Mouse (Mus musculus): ENCODE data around the gene Fbxl2.
A peak's percentile ranks its signal among the peaks of the same experiment; 100 is the strongest.

Gene Fbxl2

GRCm38 (mm10) chr9:113973857-113974256 is 72.1 kb downstream of the Fbxl2 start:
- no peak for DNase-seq

- no peak for DNase-seq
These were observed 74.4 kb downstream of the Fbxl2 start for GRCm38 (mm10) chr9:113971615-113972014.

- no peak for DNase-seq
These were observed 76.0 kb downstream of the Fbxl2 start for GRCm38 (mm10) chr9:113970041-113970440.

DNA sequence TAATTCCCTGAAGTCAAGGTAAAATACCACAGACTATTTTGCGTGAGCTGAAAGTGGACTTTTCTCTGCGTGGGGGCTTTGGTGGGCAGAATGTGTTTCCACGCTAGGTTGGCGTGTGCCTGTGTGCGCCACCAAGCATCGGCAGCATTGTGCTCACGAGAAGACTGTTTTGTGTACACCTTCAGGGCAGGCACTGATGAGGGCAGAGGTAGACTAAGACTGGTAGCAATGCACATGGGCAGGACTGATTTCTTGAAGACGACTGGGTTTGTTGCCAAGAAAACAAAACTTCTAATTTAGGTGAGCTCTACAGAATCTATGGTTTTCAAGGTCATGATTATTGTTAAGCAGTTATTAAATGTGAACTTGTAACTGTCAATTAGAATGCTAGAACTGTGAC is 76.6 kb downstream of the Fbxl2 start:
- no peak for DNase-seq

GRCm38 (mm10) chr9:113968967-113969366 is 77.0 kb downstream of the Fbxl2 start:
- no peak for DNase-seq

- DNase-seq = no peak
These were observed 79.2 kb downstream of the Fbxl2 start for GRCm38 (mm10) chr9:113966838-113967237.

- DNase-seq = no peak
These were observed 81.6 kb downstream of the Fbxl2 start for GRCm38 (mm10) chr9:113964415-113964814.

DNA sequence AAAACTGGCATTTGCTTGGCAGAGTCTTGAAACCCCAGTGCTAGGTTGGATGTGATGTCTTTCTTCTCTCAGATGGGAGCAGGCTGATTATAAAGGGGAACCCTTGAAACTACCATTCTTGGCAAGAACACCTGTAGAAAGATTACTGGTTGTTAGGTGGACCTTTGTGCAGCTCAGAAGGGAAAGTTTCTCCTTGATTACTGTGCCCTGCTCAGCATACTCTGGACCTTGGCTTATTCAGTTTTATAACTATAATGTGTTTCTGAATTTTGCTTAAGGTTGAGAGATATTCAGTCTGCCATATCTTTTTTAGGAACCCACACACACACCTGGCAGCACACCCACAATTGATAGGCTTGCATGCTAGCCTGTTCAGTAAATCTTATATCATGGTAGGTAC is 82.3 kb downstream of the Fbxl2 start:
- no peak for DNase-seq

DNA sequence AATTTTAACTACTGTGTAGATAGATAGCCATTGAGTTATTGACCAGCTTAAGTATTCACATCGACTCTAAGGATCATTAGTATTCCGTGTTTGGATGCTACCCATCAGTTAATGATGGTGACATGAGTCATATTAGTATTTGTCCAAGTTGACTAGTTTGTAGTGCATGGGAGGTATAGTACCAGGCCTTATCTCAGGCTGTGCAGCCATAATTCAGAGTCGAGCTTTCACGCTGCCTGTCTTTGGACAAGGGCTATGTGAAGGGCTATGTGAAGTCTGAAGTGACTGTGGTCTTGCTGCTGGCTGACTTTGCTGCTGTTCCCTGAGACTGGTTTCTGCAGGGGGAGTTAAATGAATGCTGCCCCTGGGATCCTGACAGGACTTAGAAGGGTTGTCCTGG is 88.2 kb downstream of the Fbxl2 start:
- no peak for DNase-seq

DNA sequence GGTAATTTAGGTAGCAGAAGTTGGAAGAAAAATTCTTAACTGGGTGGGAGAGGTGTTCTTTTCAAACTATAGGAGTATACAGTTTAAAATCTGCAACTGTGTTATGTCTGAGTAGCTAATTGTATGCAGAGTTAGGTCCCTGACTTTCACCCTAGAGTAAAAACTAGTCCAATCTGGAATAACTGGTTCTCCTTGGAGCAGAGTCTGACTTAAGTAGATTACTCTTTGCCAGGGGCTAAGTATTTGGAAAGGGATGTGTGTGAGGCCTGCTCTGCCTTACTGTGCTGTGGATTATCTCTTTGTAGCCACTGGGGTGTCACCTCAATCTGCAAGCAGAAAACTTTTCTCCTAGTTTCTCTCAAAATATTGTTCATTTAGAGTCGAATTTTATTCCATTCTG is 98.8 kb downstream of the Fbxl2 start:
- DNase-seq = no peak

GRCm38 (mm10) chr9:113943372-113943771 is 102.6 kb downstream of the Fbxl2 start:
- DNase-seq = no peak

DNA sequence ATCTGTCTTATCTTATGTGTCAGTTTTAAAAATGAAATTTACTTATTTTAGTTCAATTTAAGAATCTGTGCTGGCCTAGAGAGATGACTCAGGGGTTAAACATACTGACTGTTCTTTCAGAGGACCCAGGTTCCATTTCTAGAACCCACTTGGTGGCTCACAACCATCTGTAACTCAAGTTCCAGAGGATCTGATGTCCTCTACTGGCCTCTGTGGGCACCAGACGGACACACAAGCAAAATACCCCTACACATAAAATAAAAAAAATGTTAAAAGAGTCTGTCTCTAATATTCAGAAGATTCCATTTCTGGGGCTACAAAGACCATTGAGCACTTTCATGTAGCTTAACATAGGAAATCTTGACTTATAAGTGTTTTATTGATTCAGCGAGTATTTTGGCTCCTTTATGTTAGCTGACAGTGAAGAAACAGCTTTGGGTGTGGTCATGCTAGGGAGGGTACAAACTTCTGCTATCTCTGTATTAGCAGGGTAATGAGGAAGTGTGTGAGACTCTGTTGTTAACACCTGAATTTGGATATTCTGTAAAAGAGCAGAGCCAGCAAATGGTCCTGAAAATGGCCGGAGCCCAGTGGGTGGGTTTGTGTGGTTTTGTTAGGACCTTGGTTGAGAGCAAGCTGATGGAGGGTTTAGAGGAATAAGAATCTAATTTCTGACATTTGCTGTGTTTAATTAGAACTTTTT is 104.7 kb downstream of the Fbxl2 start:
- no peak for DNase-seq

- peak; percentile 41 to 47 for DNase-seq
These were observed 106.7 kb downstream of the Fbxl2 start for GRCm38 (mm10) chr9:113939063-113939850.

GRCm38 (mm10) chr9:113935638-113936037 is 110.4 kb downstream of the Fbxl2 start:
- no peak for DNase-seq

DNA sequence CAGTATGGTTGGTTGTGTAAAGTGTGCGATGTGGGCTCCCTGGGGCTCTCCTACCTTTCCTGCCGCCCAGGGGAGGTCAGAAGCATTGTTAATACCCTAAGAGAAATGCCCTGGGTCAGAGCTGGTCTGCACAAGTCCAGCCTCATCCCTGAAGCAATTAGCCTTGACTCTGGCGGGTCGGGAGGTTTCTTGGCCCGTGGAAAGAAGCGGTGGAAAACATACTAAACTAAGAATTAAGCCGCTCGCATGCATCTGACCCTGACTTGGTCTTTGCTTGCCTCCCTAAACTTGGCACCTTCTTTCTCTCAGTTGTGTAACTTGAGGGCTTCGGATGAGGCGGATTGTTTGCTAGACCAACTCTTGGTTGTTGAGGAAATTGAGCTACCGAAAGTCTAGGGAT is 113.5 kb downstream of the Fbxl2 start:
- DNase-seq = peak in 1 of 2 experiments; percentile 16

GRCm38 (mm10) chr9:113932100-113932470 is 113.9 kb downstream of the Fbxl2 start:
- no peak for DNase-seq

DNA sequence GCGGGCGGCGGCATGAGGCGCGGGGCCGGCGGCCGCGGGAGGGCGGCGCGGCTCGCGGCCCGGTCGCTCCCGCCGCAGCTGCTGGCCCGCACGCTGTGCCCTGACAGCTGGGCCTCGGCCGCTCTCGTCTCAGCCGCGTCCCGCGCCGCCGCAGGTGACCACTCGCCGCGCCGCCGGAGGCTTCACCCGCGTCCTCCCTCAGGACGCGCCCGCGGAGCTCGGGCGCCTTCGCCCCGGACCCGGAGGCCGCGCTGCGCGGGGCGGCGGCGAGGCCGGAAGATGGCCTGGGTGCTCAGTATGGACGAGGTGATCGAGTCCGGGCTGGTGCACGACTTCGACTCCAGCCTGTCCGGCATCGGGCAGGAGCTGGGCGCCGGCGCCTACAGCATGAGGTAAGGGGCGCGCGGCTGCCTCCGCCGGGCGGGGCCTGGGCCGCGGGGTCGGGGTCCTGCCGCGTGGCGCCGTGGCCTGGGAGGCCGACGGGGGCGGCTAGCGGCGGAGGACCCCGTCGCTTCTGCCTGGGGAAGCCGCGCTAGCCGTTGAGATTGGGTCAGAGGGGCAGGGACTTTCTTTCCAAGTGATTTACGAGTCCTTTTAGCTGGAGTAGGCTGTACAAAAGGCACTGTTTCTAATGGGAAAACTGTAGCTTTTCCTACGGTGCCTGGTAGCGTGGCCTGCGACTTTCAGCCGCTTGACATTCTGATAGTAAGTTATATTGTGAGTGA is 114.5 kb downstream of the Fbxl2 start:
- DNase-seq = peak; percentile 56 to 61

GRCm38 (mm10) chr9:113930534-113931374 is 115.2 kb downstream of the Fbxl2 start, which contains the start of gene Ubp1:
TSS of gene Ubp1 (plus strand) at chr9:113930934.
- peak; percentile 94 to 98 for DNase-seq

GRCm38 (mm10) chr9:113929676-113930075 is 116.3 kb downstream of the Fbxl2 start:
- no peak for DNase-seq

DNA sequence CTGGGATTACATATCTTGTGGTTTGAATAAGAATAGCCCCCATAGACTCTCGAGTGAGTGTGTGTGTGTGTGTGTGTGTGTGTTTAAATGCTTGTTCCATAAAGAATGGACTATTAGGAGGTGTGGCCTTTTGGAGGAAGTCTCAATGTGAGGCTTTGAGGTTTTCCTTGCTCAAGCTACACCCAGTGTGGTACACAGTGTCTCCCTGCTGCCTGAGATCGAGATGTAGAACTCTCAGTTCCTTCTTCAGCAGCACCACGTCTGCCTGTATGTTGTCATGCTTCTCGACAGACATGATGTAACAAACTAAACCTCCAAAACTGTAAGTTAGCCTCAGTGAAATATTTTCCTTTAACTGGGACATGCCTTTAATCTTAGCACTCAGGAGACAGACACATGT is 117.4 kb downstream of the Fbxl2 start:
- DNase-seq = no peak

- DNase-seq = no peak
These were observed 121.1 kb downstream of the Fbxl2 start for GRCm38 (mm10) chr9:113924883-113925282.

- no peak for DNase-seq
These were observed 123.3 kb downstream of the Fbxl2 start for GRCm38 (mm10) chr9:113922677-113923076.

- DNase-seq = no peak
These were observed 130.2 kb downstream of the Fbxl2 start for GRCm38 (mm10) chr9:113915789-113916188.

All from cerebellum, postnatal 10 days (tissue).